Mouse (Mus musculus) heart, adult 2 months (tissue): Measurements from ENCODE around the gene Rnf111.

ENCODE experiments used
- CTCF ChIP-seq: fragments of 200-600 bp; IDR thresholded peaks from 2 replicates; pipeline ENCODE4 v1.8.1; 2022; ENCODE audit warnings: antibody characterized with exemption, mild to moderate bottlenecking, moderate library complexity
- EP300 ChIP-seq: fragments of 200-500 bp; IDR thresholded peaks from 2 replicates; pipeline ENCODE4 v1.6.1; 2011; ENCODE audit warnings: low read depth, low read length, control low read depth; ENCODE audit not compliant: insufficient read depth
- POLR2A ChIP-seq: fragments of 200-500 bp; IDR thresholded peaks from 2 replicates; pipeline ENCODE4 v1.6.1; 2011; ENCODE audit warnings: mild to moderate bottlenecking, low read depth, low read length, control low read depth; ENCODE audit not compliant: insufficient read depth

GRCm38 (mm10) chr9:70395617-70396016 lies 107.9 kb downstream of the Rnf111 start:
- TF ChIP-seq POLR2A: no peak
- peak; percentile 60 for TF ChIP-seq CTCF
- TF ChIP-seq EP300: no peak
